Mouse (Mus musculus): ENCODE data around the gene Prr5l. TPM values are rescaled to one million over a fixed set of nuclear protein-coding genes. Genes with fewer than 3 reads are reported as not detected.

Prr5l gene
- 16.4 and 21.8 TPM in 2 replicates for polyA plus RNA-seq (2012; rRNA removed)
- 27.3 and 29.0 TPM in 2 replicates for polyA plus RNA-seq (2014; fragmentation: Nextera tagmentation; extraction: Ambion mirVana)

DNA sequence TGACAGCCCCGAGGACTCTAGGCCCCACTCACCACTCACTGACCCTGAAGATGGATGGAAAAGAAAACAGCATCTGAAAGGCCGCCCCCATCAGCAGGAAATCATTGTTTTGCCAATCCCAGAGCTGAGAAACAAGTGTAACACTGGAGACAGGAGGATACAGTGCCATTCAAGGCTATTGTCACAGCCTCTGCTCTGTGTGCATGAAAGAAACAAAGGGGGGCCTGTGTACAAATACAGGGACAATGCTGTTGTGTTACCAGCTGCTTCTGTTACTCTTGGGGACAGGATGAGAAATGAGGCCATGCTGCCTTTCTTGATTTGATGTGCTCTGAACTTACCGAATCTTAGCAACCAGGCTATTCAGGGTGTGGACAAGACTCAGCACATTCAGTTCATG is at the start of gene Prr5l:
TSS of gene Prr5l (minus strand) at position 30 of the 400 bp plus-strand sequence.
- no peak within 1 kb of the TSS for H3K4me3 ChIP-seq (replicated peaks; ENCODE audit: low read length)
- TF ChIP-seq POLR2A (IDR thresholded peaks at IDR 0.05; ENCODE audit: borderline replicate concordance, extremely low read depth, insufficient read depth, insufficient read length), result no peak
- DNase-seq (ENCODE audit: low spot score), result no peak
- no peaks in the 10 kb centered on the region for H3K27me3 ChIP-seq (ENCODE audit: control insufficient read depth, insufficient read depth, low read length)
- 62% methylated on average over 3 of the region's 3 CpGs for WGBS
- no peak within 1 kb of the TSS for H3K4me2 ChIP-seq (replicated peaks; ENCODE audit: low read depth, low read length, severe bottlenecking)
- no peaks in the 10 kb centered on the region for H3K9me3 ChIP-seq (ENCODE audit: control insufficient read depth, low read length)
- H3K4me1 ChIP-seq (ENCODE audit: control insufficient read depth, insufficient read depth, low read length), result peaks cover 7% of the 10 kb centered on the region
- no peak for ATAC-seq (ENCODE audit: low FRiP score, low read depth)
- H3K27ac ChIP-seq (replicated peaks; ENCODE audit: low read depth, low read length), result no peak within 1 kb of the TSS
- no peaks in the 10 kb centered on the region for H3K36me3 ChIP-seq (ENCODE audit: control insufficient read depth, insufficient read depth, low read length)
- H3K9ac ChIP-seq (ENCODE audit: low read depth, low read length, severe bottlenecking), result no peak within 1 kb of the TSS

DNA sequence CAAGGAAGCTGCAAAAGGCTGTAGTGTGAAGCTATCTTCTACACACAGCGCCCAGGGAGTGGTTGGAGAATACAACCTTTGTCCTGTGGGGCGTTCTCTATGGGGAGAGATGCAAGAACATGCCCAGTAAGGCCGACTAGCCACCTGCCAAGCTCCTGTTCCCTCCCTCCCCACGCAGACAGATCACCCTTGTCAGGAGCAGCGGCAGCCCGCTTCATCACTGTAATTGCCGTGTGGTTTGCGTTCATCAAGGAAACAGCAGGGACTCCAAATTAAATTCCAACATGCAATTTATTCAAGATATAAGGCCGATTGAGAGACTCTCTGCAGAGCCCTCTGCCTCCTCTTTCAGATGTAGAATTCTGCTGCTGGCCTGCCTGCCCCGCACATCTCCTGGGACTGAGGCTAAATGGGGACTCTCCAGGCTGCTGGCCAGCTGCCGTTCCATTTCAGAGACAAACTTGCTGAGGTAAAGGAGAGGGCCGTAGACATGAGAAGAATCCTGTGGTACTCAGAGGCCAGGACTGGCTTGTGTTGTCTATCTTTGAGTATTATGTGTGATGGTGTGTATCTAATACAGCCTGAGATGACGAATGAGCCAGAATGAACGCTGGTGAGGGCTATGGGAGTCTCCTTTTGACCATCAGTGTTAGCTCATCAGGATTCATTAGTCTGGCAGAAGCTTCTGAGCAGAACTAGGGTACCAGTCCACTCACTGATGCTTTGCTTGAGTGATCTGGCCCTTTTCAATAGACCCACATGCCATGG is 49.5 kb upstream of the Prr5l start:
- Histone ChIP-seq H3K4me1 (ENCODE audit: control insufficient read depth, insufficient read depth, low read length) (no peaks in the 10 kb centered on the region), H3K9me3 (ENCODE audit: control insufficient read depth, low read length) (no peaks in the 10 kb centered on the region), H3K36me3 (ENCODE audit: control insufficient read depth, insufficient read depth, low read length) (no peaks in the 10 kb centered on the region), H3K9ac (ENCODE audit: low read depth, low read length, severe bottlenecking) (no peak overlapping the region), H3K27me3 (ENCODE audit: control insufficient read depth, insufficient read depth, low read length) (no peaks in the 10 kb centered on the region), H3K4me3 (replicated peaks; ENCODE audit: low read length) (no peak overlapping the region), H3K4me2 (replicated peaks; ENCODE audit: low read depth, low read length, severe bottlenecking) (no peak overlapping the region), H3K27ac (replicated peaks; ENCODE audit: low read depth, low read length) (no peak overlapping the region)
- no peak for TF ChIP-seq POLR2A (IDR thresholded peaks at IDR 0.05; ENCODE audit: borderline replicate concordance, extremely low read depth, insufficient read depth, insufficient read length)
- no peak for ATAC-seq (ENCODE audit: low FRiP score, low read depth)
- 73% methylated on average over 14 of the region's 14 CpGs for WGBS
- DNase-seq (ENCODE audit: low spot score), result no peak

DNA sequence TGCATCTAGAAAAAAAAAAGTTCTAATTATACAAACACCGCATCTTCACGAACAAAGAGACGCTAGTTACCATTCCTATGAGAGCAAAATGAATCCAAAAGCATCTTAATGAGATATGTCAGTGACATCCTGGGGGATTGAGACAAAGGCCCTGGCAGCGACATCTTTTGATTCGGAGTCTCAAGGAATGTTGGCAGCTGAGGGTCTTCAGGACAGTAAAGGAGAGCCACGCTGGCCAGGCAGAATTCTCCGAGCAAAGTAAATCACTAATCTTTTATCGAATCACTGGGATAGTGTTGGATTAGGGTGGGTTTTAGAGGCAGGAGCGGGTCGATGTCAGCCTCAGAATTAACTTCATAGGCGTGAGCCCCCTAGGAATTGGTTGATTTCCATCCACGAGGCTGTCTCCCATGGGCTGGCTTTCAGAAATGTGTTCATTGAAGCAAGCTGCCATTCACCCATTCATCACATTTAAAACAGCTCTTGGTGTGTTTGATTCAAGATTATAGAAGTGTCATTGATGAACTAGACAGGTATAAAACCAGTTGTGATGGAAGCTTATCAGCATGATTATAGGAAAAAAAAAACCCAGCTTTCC is 42.9 kb upstream of the Prr5l start:
- no peak overlapping the region for H3K9ac ChIP-seq (ENCODE audit: low read depth, low read length, severe bottlenecking)
- no peaks in the 10 kb centered on the region for H3K27me3 ChIP-seq (ENCODE audit: control insufficient read depth, insufficient read depth, low read length)
- H3K4me1 ChIP-seq (ENCODE audit: control insufficient read depth, insufficient read depth, low read length), result no peaks in the 10 kb centered on the region
- H3K36me3 ChIP-seq (ENCODE audit: control insufficient read depth, insufficient read depth, low read length), result no peaks in the 10 kb centered on the region
- ATAC-seq (ENCODE audit: low FRiP score, low read depth) (no peak), DNase-seq (ENCODE audit: low spot score) (no peak)
- H3K9me3 ChIP-seq (ENCODE audit: control insufficient read depth, low read length), result no peaks in the 10 kb centered on the region
- WGBS, result 80% methylated on average over 12 of the region's 12 CpGs
- no peak overlapping the region for H3K27ac ChIP-seq (replicated peaks; ENCODE audit: low read depth, low read length)
- no peak for TF ChIP-seq POLR2A (IDR thresholded peaks at IDR 0.05; ENCODE audit: borderline replicate concordance, extremely low read depth, insufficient read depth, insufficient read length)
- H3K4me3 ChIP-seq (replicated peaks; ENCODE audit: low read length), result no peak overlapping the region
- H3K4me2 ChIP-seq (replicated peaks; ENCODE audit: low read depth, low read length, severe bottlenecking), result no peak overlapping the region

DNA sequence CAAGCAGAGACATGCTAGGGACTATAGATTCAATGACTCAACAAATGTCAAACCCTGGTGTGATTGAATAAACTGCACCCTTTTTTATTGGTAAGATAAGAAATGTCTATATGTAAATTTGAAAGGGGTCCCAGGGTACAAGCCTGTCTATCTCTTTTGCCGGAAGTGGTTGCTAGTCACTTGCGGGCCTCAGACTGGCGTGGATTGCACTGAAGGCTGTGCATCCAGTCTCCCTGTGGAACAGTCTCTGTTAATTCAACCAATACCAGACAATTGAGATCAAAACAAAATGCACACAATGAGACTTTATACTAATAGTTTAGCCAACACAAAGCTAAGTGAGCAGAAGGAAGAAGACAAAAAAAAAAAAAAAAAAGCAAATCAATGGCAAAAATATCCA is 42.4 kb upstream of the Prr5l start:
- H3K27ac ChIP-seq (replicated peaks; ENCODE audit: low read depth, low read length), result no peak overlapping the region
- H3K36me3 ChIP-seq (ENCODE audit: control insufficient read depth, insufficient read depth, low read length), result no peaks in the 10 kb centered on the region
- H3K4me2 ChIP-seq (replicated peaks; ENCODE audit: low read depth, low read length, severe bottlenecking), result no peak overlapping the region
- H3K4me3 ChIP-seq (replicated peaks; ENCODE audit: low read length), result no peak overlapping the region
- H3K9me3 ChIP-seq (ENCODE audit: control insufficient read depth, low read length), result no peaks in the 10 kb centered on the region
- ATAC-seq (ENCODE audit: low FRiP score, low read depth) (no peak), DNase-seq (ENCODE audit: low spot score) (no peak)
- H3K4me1 ChIP-seq (ENCODE audit: control insufficient read depth, insufficient read depth, low read length), result no peaks in the 10 kb centered on the region
- no peak for TF ChIP-seq POLR2A (IDR thresholded peaks at IDR 0.05; ENCODE audit: borderline replicate concordance, extremely low read depth, insufficient read depth, insufficient read length)
- 97% methylated on average over 3 of the region's 3 CpGs for WGBS
- no peak overlapping the region for H3K9ac ChIP-seq (ENCODE audit: low read depth, low read length, severe bottlenecking)
- H3K27me3 ChIP-seq (ENCODE audit: control insufficient read depth, insufficient read depth, low read length), result no peaks in the 10 kb centered on the region

DNA sequence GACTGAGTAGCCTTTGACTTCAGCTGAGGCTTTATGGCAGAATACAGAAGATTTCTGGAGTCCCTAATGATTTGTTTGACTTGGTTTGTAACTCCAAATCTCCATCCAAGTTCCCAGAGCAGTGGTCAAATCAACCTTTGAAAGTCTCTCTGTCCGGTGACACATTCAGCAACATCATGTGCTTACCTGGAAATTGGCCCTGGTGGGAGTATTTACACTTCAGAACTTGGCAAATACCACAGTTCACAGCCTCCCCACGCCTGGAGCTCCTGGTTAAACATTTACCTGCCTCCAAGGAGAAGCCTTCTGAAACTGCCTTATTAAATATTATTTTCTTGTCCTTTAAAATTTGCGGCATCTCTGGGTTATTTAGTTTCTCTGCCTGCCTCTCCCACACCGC is 40.4 kb upstream of the Prr5l start:
- H3K4me1 ChIP-seq (ENCODE audit: control insufficient read depth, insufficient read depth, low read length), result no peaks in the 10 kb centered on the region
- WGBS, result 61% methylated on average over 4 of the region's 4 CpGs
- H3K9me3 ChIP-seq (ENCODE audit: control insufficient read depth, low read length), result no peaks in the 10 kb centered on the region
- H3K27me3 ChIP-seq (ENCODE audit: control insufficient read depth, insufficient read depth, low read length), result no peaks in the 10 kb centered on the region
- H3K9ac ChIP-seq (ENCODE audit: low read depth, low read length, severe bottlenecking), result no peak overlapping the region
- H3K4me2 ChIP-seq (replicated peaks; ENCODE audit: low read depth, low read length, severe bottlenecking), result no peak overlapping the region
- no peak for ATAC-seq (ENCODE audit: low FRiP score, low read depth)
- DNase-seq (ENCODE audit: low spot score), result no peak
- no peak overlapping the region for H3K27ac ChIP-seq (replicated peaks; ENCODE audit: low read depth, low read length)
- H3K36me3 ChIP-seq (ENCODE audit: control insufficient read depth, insufficient read depth, low read length), result no peaks in the 10 kb centered on the region
- TF ChIP-seq POLR2A (IDR thresholded peaks at IDR 0.05; ENCODE audit: borderline replicate concordance, extremely low read depth, insufficient read depth, insufficient read length), result no peak
- no peak overlapping the region for H3K4me3 ChIP-seq (replicated peaks; ENCODE audit: low read length)

Measured in limb, embryonic 14.5 days (tissue).